Mouse (Mus musculus) bone marrow macrophage, adult 2 months (primary cell): ENCODE results near the gene Bcr.

Experiments
- CTCF ChIP-seq: IDR thresholded peaks from 2 replicates; pipeline ENCODE4 v1.5.1; 2012; ENCODE audit warnings: low read depth, mild to moderate bottlenecking, low read length, moderate library complexity
- POLR2A ChIP-seq: IDR thresholded peaks from 2 replicates; pipeline ENCODE4 v1.6.1; 2012; ENCODE audit warnings: mild to moderate bottlenecking, low read depth, low read length, borderline replicate concordance

DNA sequence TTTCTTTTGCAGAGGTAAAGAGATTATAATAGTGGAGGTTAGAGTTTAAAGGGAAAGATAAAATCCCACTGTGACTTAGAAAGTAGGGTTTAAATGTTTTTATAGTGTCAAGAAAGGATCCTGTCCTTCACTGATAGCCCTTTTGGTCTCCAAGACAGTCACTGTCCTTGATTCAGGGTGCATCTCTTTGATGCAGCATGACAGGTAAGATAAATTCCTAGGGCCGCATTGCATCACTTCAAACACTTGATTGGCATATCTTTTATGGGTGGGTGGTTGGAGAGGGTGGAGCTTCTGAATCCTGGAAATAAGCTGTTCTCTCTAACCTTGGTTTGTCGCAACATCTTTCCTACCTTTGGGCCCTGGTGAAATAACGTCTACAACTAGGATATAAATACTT lies 167.0 kb downstream of the Bcr start:
- no peak for TF ChIP-seq CTCF
- TF ChIP-seq POLR2A, result no peak
